Mouse (Mus musculus) bone marrow, adult 2 months (tissue): ENCODE measurements around the gene Srprb.

Source experiments
- CTCF ChIP-seq: fragments of 200-500 bp; IDR thresholded peaks from 2 replicates; pipeline ENCODE4 v1.5.1; 2011; ENCODE audit warnings: low read length, control low read depth; ENCODE audit not compliant: control insufficient read depth, insufficient read depth
- POLR2A ChIP-seq: fragments of 200-500 bp; IDR thresholded peaks from 2 replicates; pipeline ENCODE4 v1.6.1; 2011; ENCODE audit warnings: low read depth, mild to moderate bottlenecking, control low read depth, low read length, borderline replicate concordance; ENCODE audit not compliant: control insufficient read depth

- TF ChIP-seq CTCF (no peak), POLR2A (no peak)
Observed at GRCm38 (mm10) chr9:103168771-103169170, 33.2 kb downstream of the Srprb start.
